In the genomic region with DNA sequence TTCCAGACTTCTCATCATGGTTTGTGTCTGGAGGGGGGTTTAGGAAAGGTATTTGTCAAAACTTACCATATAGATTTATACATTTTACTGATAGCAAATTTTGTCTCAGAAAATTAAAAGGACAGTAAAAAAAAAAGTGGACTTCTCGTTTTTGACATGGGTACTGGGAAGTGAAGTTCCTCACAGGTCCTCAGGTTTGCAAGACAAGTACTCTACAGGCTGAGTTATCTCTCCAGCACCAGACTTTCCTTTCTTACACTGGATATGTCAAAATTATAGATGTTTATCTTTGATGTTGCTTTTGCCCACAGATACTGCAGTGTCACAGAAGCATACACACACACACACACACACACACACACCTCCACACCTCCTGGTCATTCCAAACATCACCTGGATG, we compare ENCODE assay signal across 27 mouse cellular contexts. TPM values are rescaled to one million over a fixed set of nuclear protein-coding genes. Genes with fewer than 3 reads are reported as not detected.
DNase-seq lines count a peak whose midpoint lies in the region; ATAC-seq and TF ChIP-seq lines count a peak whose summit lies in the region.
"Had no signal": no experiment of that assay in that cellular context is flagged by ENCODE, and none has a peak within 500 bp of the region (broad histone marks: within the 10 kb centered on the region; RNA-seq: fewer than 3 reads in every experiment).

No protein-coding gene starts in this region.

- H3K36me3 ChIP-seq in liver, embryonic 12.5 days: peaks cover 4% of the 10 kb centered on the region; the same call in 1 of the 2 replicates
- H3K36me3 ChIP-seq in MEL (ENCODE audit: control insufficient read depth in 1 of 2, insufficient read depth in 2 of 2, low read length in 2 of 2): peaks cover 0 to 15% of the 10 kb centered on the region in 2 experiments; a peak in 2 of 4 replicates
- H3K36me3 ChIP-seq in kidney, embryonic 15.5 days: no peaks in the 10 kb centered on the region
- H3K36me3 ChIP-seq in embryonic facial prominence, embryonic 10.5 days (replicated peaks): peaks cover 6% of the 10 kb centered on the region
- H3K36me3 ChIP-seq: embryonic facial prominence, embryonic 12.5 days; forebrain, embryonic 15.5 days had no signal

- TF ChIP-seq POLR2A in MEL (IDR thresholded peaks at IDR 0.05; ENCODE audit: control insufficient read depth in 1 of 2, insufficient read depth in 1 of 2, low read depth in 1 of 2, low read length in 2 of 2, poor library complexity in 1 of 2): no peak

- TF ChIP-seq CTCF in MEL (IDR thresholded peaks at IDR 0.05 in 2 of 3, conservative IDR thresholded peaks at IDR 0.05 in 1 of 3; ENCODE audit: control insufficient read depth in 1 of 3, insufficient read depth in 1 of 3, low read depth in 2 of 3, low read length in 3 of 3, poor library complexity in 1 of 3, severe bottlenecking in 1 of 3): no peak

- no peak overlapping the region for H3K27ac ChIP-seq in liver, embryonic 12.5 days
- H3K27ac ChIP-seq in MEL (ENCODE audit: control insufficient read depth, low read depth, low read length): no peak overlapping the region
- H3K27ac ChIP-seq in kidney, embryonic 15.5 days: no peak overlapping the region
- no peak overlapping the region for H3K27ac ChIP-seq in embryonic facial prominence, embryonic 10.5 days (replicated peaks)
- H3K27ac ChIP-seq: embryonic facial prominence, embryonic 12.5 days; forebrain, embryonic 13.5 days; forebrain, embryonic 15.5 days had no signal

- no peak for ATAC-seq in liver, embryonic 12.5 days
- 0 out of 2 replicates have a peak, but pooled peaks have one; percentile 11 for ATAC-seq in megakaryocyte progenitor cell, adult 5-6 weeks (replicated peaks; ENCODE audit: poor library complexity)
- ATAC-seq in kidney, embryonic 15.5 days (replicated peaks; ENCODE audit: low FRiP score): no peak
- ATAC-seq: activated CD4-positive, CD25-positive, alpha-beta regulatory T cell, adult 4 months; forebrain, postnatal 0 days had no signal

- 27% methylated on average over 1 of the region's 1 CpGs for WGBS in liver, embryonic 12.5 days (ENCODE audit: insufficient replicate concordance)
- WGBS in kidney, embryonic 15.5 days: 76% methylated on average over 1 of the region's 1 CpGs
- WGBS in embryonic facial prominence, embryonic 10.5 days: 68% methylated on average over 1 of the region's 1 CpGs

- H3K79me2 ChIP-seq in MEL (ENCODE audit: control insufficient read depth, insufficient read depth, low read length, poor library complexity): peaks cover 3% of the 10 kb centered on the region; the same call in 1 of the 2 replicates

- peaks cover 25% of the 10 kb centered on the region; the same call in 1 of the 2 replicates for H3K4me1 ChIP-seq in liver, embryonic 12.5 days
- H3K4me1 ChIP-seq in MEL (ENCODE audit: control insufficient read depth in 1 of 2, insufficient read depth in 2 of 2, low read length in 2 of 2): peaks cover 6 to 7% of the 10 kb centered on the region in 2 experiments
- 0 out of 2 replicates have a peak, but pooled peaks cover 5% of the 10 kb centered on the region for H3K4me1 ChIP-seq in kidney, embryonic 15.5 days
- peaks cover 5% of the 10 kb centered on the region; the same call in 1 of the 2 replicates for H3K4me1 ChIP-seq in embryonic facial prominence, embryonic 10.5 days
- H3K4me1 ChIP-seq: embryonic facial prominence, embryonic 12.5 days had no signal

- DNase-seq in liver: no peak
- peak; percentile 36 for DNase-seq in MEL (ENCODE audit: low read depth, low spot score)
- DNase-seq in embryonic facial prominence, embryonic 10.5 days (ENCODE audit: low spot score): no peak
- DNase-seq: adrenal gland, adult 8-10 months; adrenal gland, postnatal 14 days; adrenal gland, postnatal 36 days; cerebellum, adult 18-20 months; cerebellum, adult 8-10 months; cerebellum, adult 9-11 months; cerebellum, postnatal 14 days; cerebellum, postnatal 36 days; embryo, embryonic 11 days had no signal

- H3K4me2 ChIP-seq in liver, embryonic 12.5 days: 0 out of 2 replicates have a peak overlapping the region, but pooled peaks have one; percentile 74
- no peak overlapping the region for H3K4me2 ChIP-seq in kidney, embryonic 15.5 days

- no peaks in the 10 kb centered on the region for H3K9me3 ChIP-seq in liver, embryonic 12.5 days (replicated peaks)
- H3K9me3 ChIP-seq in MEL (replicated peaks; ENCODE audit: insufficient read depth, low read length): no peaks in the 10 kb centered on the region
- H3K9me3 ChIP-seq in kidney, embryonic 15.5 days (replicated peaks): no peaks in the 10 kb centered on the region
- H3K9me3 ChIP-seq in embryonic facial prominence, embryonic 10.5 days: no peaks in the 10 kb centered on the region
- H3K9me3 ChIP-seq: embryonic facial prominence, embryonic 12.5 days; forebrain, embryonic 13.5 days; forebrain, embryonic 15.5 days; G1E had no signal

- peaks cover 14% of the 10 kb centered on the region for H3K27me3 ChIP-seq in liver, embryonic 12.5 days (replicated peaks)
- no peaks in the 10 kb centered on the region for H3K27me3 ChIP-seq in MEL (ENCODE audit: control insufficient read depth in 1 of 2, insufficient read depth in 2 of 2, low read length in 2 of 2)
- peaks cover 24% of the 10 kb centered on the region for H3K27me3 ChIP-seq in kidney, embryonic 15.5 days
- peaks cover 38% of the 10 kb centered on the region for H3K27me3 ChIP-seq in embryonic facial prominence, embryonic 10.5 days (replicated peaks; ENCODE audit: low read depth, poor library complexity, severe bottlenecking)
- H3K27me3 ChIP-seq: embryonic facial prominence, embryonic 12.5 days; forebrain, embryonic 13.5 days; forebrain, embryonic 15.5 days had no signal

- peak; percentile 37 to 53; a peak in 2 of 4 replicates for TF ChIP-seq EP300 in MEL (IDR thresholded peaks at IDR 0.05; ENCODE audit: low read depth in 1 of 2, low read length in 2 of 2)

- no peak overlapping the region for H3K4me3 ChIP-seq in liver, embryonic 12.5 days
- no peak overlapping the region for H3K4me3 ChIP-seq in MEL (ENCODE audit: control insufficient read depth in 1 of 2, insufficient read depth in 1 of 2, low read depth in 2 of 2, low read length in 2 of 2)
- H3K4me3 ChIP-seq in kidney, embryonic 15.5 days (replicated peaks): no peak overlapping the region
- H3K4me3 ChIP-seq in embryonic facial prominence, embryonic 10.5 days: no peak overlapping the region

- H3K9ac ChIP-seq in liver, embryonic 12.5 days: no peak overlapping the region
- H3K9ac ChIP-seq in MEL (ENCODE audit: control insufficient read depth, low read depth, low read length, poor library complexity, severe bottlenecking): no peak overlapping the region
- H3K9ac ChIP-seq in kidney, embryonic 15.5 days: no peak overlapping the region
- H3K9ac ChIP-seq: embryonic facial prominence, embryonic 12.5 days; forebrain, embryonic 13.5 days; forebrain, embryonic 15.5 days; forebrain, postnatal 0 days had no signal

- no peak for TF ChIP-seq RAD21 in MEL (IDR thresholded peaks at IDR 0.05; ENCODE audit: low read depth, low read length)

RNA-seq across cellular contexts. Expression of a gene that starts 0.9 kb away (rescaled TPM):
- polyA plus RNA-seq in liver, embryonic 12.5 days (2016; fragmentation: Nextera tagmentation; extraction: Ambion mirVana): 4.0 and 4.4 TPM in 2 replicates
- 4.5 and 4.8 TPM in 2 replicates for total RNA-seq in MEL (2012; rRNA removed)
- polyA plus RNA-seq in MEL (2012; ENCODE audit: insufficient read depth in 1 of 2, insufficient read length in 2 of 2, low read depth in 1 of 2, low replicate concordance in 2 of 2, missing spikeins in 1 of 2): 1 to 10 TPM in 1 of 2 experiments, not detected in 1; 5.9 TPM
- total RNA-seq in megakaryocyte progenitor cell, adult 5-6 weeks (2015): 9.1 and 10.4 TPM in 2 replicates
- total RNA-seq in megakaryocyte progenitor cell, adult 5-6 weeks (2017): 6.0 and 8.8 TPM in 2 replicates
- 13.3 and 14.3 TPM in 2 replicates for polyA plus RNA-seq in kidney, embryonic 15.5 days (2015; fragmentation: Nextera tagmentation; extraction: Ambion mirVana)
- 19.1 and 20.8 TPM in 2 replicates for polyA plus RNA-seq in embryonic facial prominence, embryonic 10.5 days (2016; fragmentation: Nextera tagmentation; extraction: Ambion mirVana)

RNA-seq across cellular contexts. Expression of a gene that starts 4.8 kb away (rescaled TPM):
- polyA plus RNA-seq in liver, embryonic 12.5 days (2016; fragmentation: Nextera tagmentation; extraction: Ambion mirVana): not detected in 2 replicates
- total RNA-seq in MEL (2012; rRNA removed): not detected in 2 replicates
- not detected for polyA plus RNA-seq in MEL (2012; ENCODE audit: insufficient read depth in 1 of 2, insufficient read length in 2 of 2, low read depth in 1 of 2, low replicate concordance in 2 of 2, missing spikeins in 1 of 2)
- not detected in 2 replicates for total RNA-seq in megakaryocyte progenitor cell, adult 5-6 weeks (2015)
- total RNA-seq in megakaryocyte progenitor cell, adult 5-6 weeks (2017): not detected in 2 replicates
- not detected in 2 replicates for polyA plus RNA-seq in kidney, embryonic 15.5 days (2015; fragmentation: Nextera tagmentation; extraction: Ambion mirVana)
- not detected in 2 replicates for polyA plus RNA-seq in embryonic facial prominence, embryonic 10.5 days (2016; fragmentation: Nextera tagmentation; extraction: Ambion mirVana)
- total RNA-seq: adrenal gland, adult 18-20 months; adrenal gland, adult 8-10 months; adrenal gland, postnatal 14 days; adrenal gland, postnatal 36 days; common myeloid progenitor, adult 5-6 weeks; forebrain, postnatal 0 days; G1E had no signal
- polyA plus RNA-seq: activated CD4-positive, CD25-positive, alpha-beta regulatory T cell, adult 4 months; C2C12; embryonic facial prominence, embryonic 12.5 days; embryonic facial prominence, embryonic 14.5 days; forebrain, embryonic 11.5 days; forebrain, embryonic 13.5 days; forebrain, embryonic 15.5 days; forebrain, postnatal 0 days; G1E; Patski had no signal

RNA-seq across cellular contexts. Expression of a gene that starts 48.7 kb away (rescaled TPM):
- not detected in 2 replicates for polyA plus RNA-seq in liver, embryonic 12.5 days (2016; fragmentation: Nextera tagmentation; extraction: Ambion mirVana)
- total RNA-seq in MEL (2012; rRNA removed): not detected in 2 replicates
- not detected for polyA plus RNA-seq in MEL (2012; ENCODE audit: insufficient read depth in 1 of 2, insufficient read length in 2 of 2, low read depth in 1 of 2, low replicate concordance in 2 of 2, missing spikeins in 1 of 2)
- not detected in 2 replicates for total RNA-seq in megakaryocyte progenitor cell, adult 5-6 weeks (2015)
- not detected in 2 replicates for total RNA-seq in megakaryocyte progenitor cell, adult 5-6 weeks (2017)
- polyA plus RNA-seq in kidney, embryonic 15.5 days (2015; fragmentation: Nextera tagmentation; extraction: Ambion mirVana): not detected in 2 replicates
- polyA plus RNA-seq in embryonic facial prominence, embryonic 10.5 days (2016; fragmentation: Nextera tagmentation; extraction: Ambion mirVana): not detected in 2 replicates
- total RNA-seq: adrenal gland, adult 8-10 months; adrenal gland, postnatal 14 days; adrenal gland, postnatal 36 days; common myeloid progenitor, adult 5-6 weeks; forebrain, postnatal 0 days; G1E had no signal
- polyA plus RNA-seq: activated CD4-positive, CD25-positive, alpha-beta regulatory T cell, adult 4 months; C2C12; embryonic facial prominence, embryonic 12.5 days; forebrain, embryonic 11.5 days; forebrain, embryonic 13.5 days; forebrain, embryonic 15.5 days; forebrain, postnatal 0 days; G1E; Patski had no signal

RNA-seq across cellular contexts. Expression of a gene that starts 48.7 kb away (rescaled TPM):
- polyA plus RNA-seq in liver, embryonic 12.5 days (2016; fragmentation: Nextera tagmentation; extraction: Ambion mirVana): not detected in 2 replicates
- total RNA-seq in MEL (2012; rRNA removed): not detected in 2 replicates
- polyA plus RNA-seq in MEL (2012; ENCODE audit: insufficient read depth in 1 of 2, insufficient read length in 2 of 2, low read depth in 1 of 2, low replicate concordance in 2 of 2, missing spikeins in 1 of 2): not detected
- total RNA-seq in megakaryocyte progenitor cell, adult 5-6 weeks (2015): not detected in 2 replicates
- not detected in 2 replicates for total RNA-seq in megakaryocyte progenitor cell, adult 5-6 weeks (2017)
- polyA plus RNA-seq in kidney, embryonic 15.5 days (2015; fragmentation: Nextera tagmentation; extraction: Ambion mirVana): not detected in 2 replicates
- polyA plus RNA-seq in embryonic facial prominence, embryonic 10.5 days (2016; fragmentation: Nextera tagmentation; extraction: Ambion mirVana): not detected in 2 replicates
- total RNA-seq: adrenal gland, adult 18-20 months; adrenal gland, adult 8-10 months; adrenal gland, postnatal 36 days; common myeloid progenitor, adult 5-6 weeks; forebrain, postnatal 0 days had no signal
- polyA plus RNA-seq: activated CD4-positive, CD25-positive, alpha-beta regulatory T cell, adult 4 months; C2C12; embryonic facial prominence, embryonic 12.5 days; embryonic facial prominence, embryonic 14.5 days; forebrain, embryonic 11.5 days; forebrain, embryonic 13.5 days; forebrain, embryonic 15.5 days; forebrain, postnatal 0 days; G1E; Patski had no signal

RNA-seq across cellular contexts. Expression of a gene that starts 57.1 kb away (rescaled TPM):
- polyA plus RNA-seq in liver, embryonic 12.5 days (2016; fragmentation: Nextera tagmentation; extraction: Ambion mirVana): not detected in 2 replicates
- 0.04 TPM in 1 of 2 replicates, not detected in the other for total RNA-seq in MEL (2012; rRNA removed)
- not detected for polyA plus RNA-seq in MEL (2012; ENCODE audit: insufficient read depth in 1 of 2, insufficient read length in 2 of 2, low read depth in 1 of 2, low replicate concordance in 2 of 2, missing spikeins in 1 of 2)
- not detected in 2 replicates for total RNA-seq in megakaryocyte progenitor cell, adult 5-6 weeks (2015)
- not detected in 2 replicates for total RNA-seq in megakaryocyte progenitor cell, adult 5-6 weeks (2017)
- not detected in 2 replicates for polyA plus RNA-seq in kidney, embryonic 15.5 days (2015; fragmentation: Nextera tagmentation; extraction: Ambion mirVana)
- polyA plus RNA-seq in embryonic facial prominence, embryonic 10.5 days (2016; fragmentation: Nextera tagmentation; extraction: Ambion mirVana): not detected in 2 replicates
- total RNA-seq: adrenal gland, adult 18-20 months; adrenal gland, adult 8-10 months; adrenal gland, postnatal 14 days; adrenal gland, postnatal 36 days; common myeloid progenitor, adult 5-6 weeks; G1E had no signal
- polyA plus RNA-seq: activated CD4-positive, CD25-positive, alpha-beta regulatory T cell, adult 4 months; C2C12; embryonic facial prominence, embryonic 12.5 days; embryonic facial prominence, embryonic 14.5 days; forebrain, embryonic 11.5 days; forebrain, embryonic 13.5 days; forebrain, embryonic 15.5 days; G1E; Patski had no signal
